Comparison of ENCODE assay signal across 8 mouse cellular contexts in the genomic region with DNA sequence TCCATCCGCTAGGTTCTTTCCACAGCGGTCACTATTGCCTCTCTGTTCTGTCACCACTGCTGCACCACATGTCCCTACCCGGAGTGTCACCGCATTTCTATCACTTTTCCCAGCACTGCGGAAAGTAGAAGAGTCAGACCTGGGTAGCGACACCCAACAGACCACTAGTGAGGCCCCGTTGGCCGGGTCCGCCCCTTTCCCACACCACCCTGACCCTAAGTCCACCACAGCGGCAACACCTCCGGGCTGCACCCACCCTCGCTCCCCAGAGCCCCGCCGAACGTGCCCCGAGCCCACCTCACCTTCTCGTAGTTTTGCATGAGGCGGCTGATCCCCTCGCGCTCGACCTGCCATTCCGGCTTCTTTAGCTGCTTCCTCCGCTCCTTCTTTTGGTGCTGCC. TPM values are rescaled to one million over a fixed set of nuclear protein-coding genes. Genes with fewer than 3 reads are reported as not detected.
DNase-seq lines count a peak whose midpoint lies in the region; ATAC-seq and TF ChIP-seq lines count a peak whose summit lies in the region.

No protein-coding gene starts in this region.

- peaks cover 0 to 9% of the 10 kb centered on the region in 2 experiments; a peak in 1 of 4 replicates for H3K36me3 ChIP-seq in MEL (ENCODE audit: control insufficient read depth in 1 of 2, insufficient read depth in 2 of 2, low read length in 2 of 2)
- H3K36me3 ChIP-seq in forebrain, embryonic 12.5 days (replicated peaks) = no peaks in the 10 kb centered on the region
- H3K36me3 ChIP-seq in liver, adult 2 months (ENCODE audit: control insufficient read depth, insufficient read depth, low read length) = no peaks in the 10 kb centered on the region

- peak overlapping the region; percentile 92 for H3K4me2 ChIP-seq in forebrain, embryonic 12.5 days

- peak; percentile 9 for DNase-seq in kidney, adult 11 months
- DNase-seq in kidney, postnatal 25 days = no peak
- DNase-seq in MEL (ENCODE audit: low read depth, low spot score) = no peak
- DNase-seq in liver, adult 2 months (ENCODE audit: extremely low read depth, low read depth, low spot score) = peak; percentile 8
- no peak for DNase-seq in urinary bladder, postnatal 10 days (ENCODE audit: low spot score)
- DNase-seq in kidney, adult 9 months = no peak

- H3K9ac ChIP-seq in MEL (ENCODE audit: control insufficient read depth, low read depth, low read length, poor library complexity, severe bottlenecking) = peak overlapping the region; percentile 84
- peak overlapping the region; percentile 75 for H3K9ac ChIP-seq in forebrain, embryonic 12.5 days
- peak overlapping the region; percentile 76 for H3K9ac ChIP-seq in liver, adult 2 months (ENCODE audit: low read depth, low read length)

- no peak overlapping the region for H3K27ac ChIP-seq in MEL (ENCODE audit: control insufficient read depth, low read depth, low read length)
- no peak overlapping the region for H3K27ac ChIP-seq in forebrain, embryonic 12.5 days
- no peak overlapping the region for H3K27ac ChIP-seq in liver, adult 2 months (replicated peaks; ENCODE audit: insufficient read depth, low read depth, low read length)
- no peak overlapping the region for H3K27ac ChIP-seq in olfactory bulb, adult 2 months (ENCODE audit: insufficient read depth, low read depth, low read length)

- no peaks in the 10 kb centered on the region for H3K9me3 ChIP-seq in MEL (replicated peaks; ENCODE audit: insufficient read depth, low read length)
- no peaks in the 10 kb centered on the region for H3K9me3 ChIP-seq in forebrain, embryonic 12.5 days

- TF ChIP-seq POLR2A in MEL (IDR thresholded peaks at IDR 0.05; ENCODE audit: control insufficient read depth in 1 of 2, insufficient read depth in 1 of 2, low read depth in 1 of 2, low read length in 2 of 2, poor library complexity in 1 of 2) = no peak
- no peak for TF ChIP-seq POLR2A in liver, adult 2 months (IDR thresholded peaks at IDR 0.05; ENCODE audit: extremely low read depth, insufficient read depth, low read length)
- TF ChIP-seq POLR2A in olfactory bulb, adult 2 months (IDR thresholded peaks at IDR 0.05; ENCODE audit: insufficient read depth, low read depth, low read length) = no peak

- H3K4me3 ChIP-seq in MEL (ENCODE audit: control insufficient read depth in 1 of 2, insufficient read depth in 1 of 2, low read depth in 2 of 2, low read length in 2 of 2) = peak overlapping the region; percentile 77 to 83
- peak overlapping the region; percentile 78 for H3K4me3 ChIP-seq in forebrain, embryonic 12.5 days (replicated peaks)
- peak overlapping the region; percentile 84 for H3K4me3 ChIP-seq in liver, adult 2 months (ENCODE audit: insufficient read depth, low read depth, low read length)
- peak overlapping the region; percentile 82 for H3K4me3 ChIP-seq in olfactory bulb, adult 2 months (ENCODE audit: insufficient read depth, low read depth, low read length)

- H3K4me1 ChIP-seq in MEL (ENCODE audit: control insufficient read depth in 1 of 2, insufficient read depth in 2 of 2, low read length in 2 of 2) = peaks cover 0 to 6% of the 10 kb centered on the region in 2 experiments; a peak in 2 of 4 replicates
- H3K4me1 ChIP-seq in forebrain, embryonic 12.5 days = peaks cover 14% of the 10 kb centered on the region
- H3K4me1 ChIP-seq in liver, adult 2 months (ENCODE audit: control insufficient read depth, insufficient read depth, low read length) = peaks cover 4% of the 10 kb centered on the region; the same call in 1 of the 2 replicates
- H3K4me1 ChIP-seq in olfactory bulb, adult 2 months (ENCODE audit: control insufficient read depth, insufficient read depth, low read length) = no peaks in the 10 kb centered on the region

- TF ChIP-seq CTCF in MEL (IDR thresholded peaks at IDR 0.05 in 2 of 3, conservative IDR thresholded peaks at IDR 0.05 in 1 of 3; ENCODE audit: control insufficient read depth in 1 of 3, insufficient read depth in 1 of 3, low read depth in 2 of 3, low read length in 3 of 3, poor library complexity in 1 of 3, severe bottlenecking in 1 of 3) = no peak
- TF ChIP-seq CTCF in liver, adult 2 months (IDR thresholded peaks at IDR 0.05; ENCODE audit: low read depth, low read length) = no peak
- no peak for TF ChIP-seq CTCF in olfactory bulb, adult 2 months (IDR thresholded peaks at IDR 0.05; ENCODE audit: insufficient read depth, low read depth, low read length)

- ATAC-seq in forebrain, embryonic 12.5 days (ENCODE audit: low FRiP score) = peak; percentile 62

- TF ChIP-seq RAD21 in MEL (IDR thresholded peaks at IDR 0.05; ENCODE audit: low read depth, low read length) = no peak

- no peaks in the 10 kb centered on the region; a peak in 1 of 4 replicates for H3K27me3 ChIP-seq in MEL (ENCODE audit: control insufficient read depth in 1 of 2, insufficient read depth in 2 of 2, low read length in 2 of 2)
- no peaks in the 10 kb centered on the region for H3K27me3 ChIP-seq in forebrain, embryonic 12.5 days
- no peaks in the 10 kb centered on the region for H3K27me3 ChIP-seq in liver, adult 2 months (ENCODE audit: control insufficient read depth, insufficient read depth, low read length)

- WGBS in forebrain, embryonic 12.5 days = 1% methylated on average over 23 of the region's 23 CpGs
- WGBS in liver, adult 2 months = under 1% methylated on average over 23 of the region's 23 CpGs
- WGBS in olfactory bulb, adult 2 months = 1% methylated on average over 23 of the region's 23 CpGs

- TF ChIP-seq EP300 in MEL (IDR thresholded peaks at IDR 0.05; ENCODE audit: low read depth in 1 of 2, low read length in 2 of 2) = no peak

- H3K79me2 ChIP-seq in MEL (ENCODE audit: control insufficient read depth, insufficient read depth, low read length, poor library complexity) = peaks cover 26% of the 10 kb centered on the region
- peaks cover 13% of the 10 kb centered on the region for H3K79me2 ChIP-seq in liver, adult 2 months (ENCODE audit: control insufficient read depth, insufficient read depth, low read length)

TF ChIP-seq in MEL, 35 proteins besides CTCF, POLR2A, EP300 and RAD21:
- TF ChIP-seq BHLHE40 (IDR thresholded peaks at IDR 0.05; ENCODE audit: borderline replicate concordance, low read depth, low read length) (no peak), JUND (IDR thresholded peaks at IDR 0.05; ENCODE audit: low read depth, low read length) (no peak), ZNF384 (IDR thresholded peaks at IDR 0.05; ENCODE audit: low read depth, low read length) (no peak), MYC (IDR thresholded peaks at IDR 0.05; ENCODE audit: low read depth, low read length) (no peak), CHD2 (IDR thresholded peaks at IDR 0.05; ENCODE audit: low read length) (no peak), POLR2AphosphoS2 (IDR thresholded peaks at IDR 0.05; ENCODE audit: low read length) (no peak), MAZ (IDR thresholded peaks at IDR 0.05; ENCODE audit: low read depth, low read length) (no peak), MEF2A (IDR thresholded peaks at IDR 0.05; ENCODE audit: extremely low read depth, insufficient replicate concordance, low read depth, low read length, poor library complexity, severe bottlenecking) (no peak), CHD1 (IDR thresholded peaks at IDR 0.05; ENCODE audit: low read depth, low read length) (no peak)

RNA-seq across cellular contexts. Expression of gene Ddx10, which starts 0.3 kb away (rescaled TPM):
- 43.6 and 45.1 TPM in 2 replicates for total RNA-seq in MEL (2012; rRNA removed)
- polyA plus RNA-seq in MEL (2012; ENCODE audit: insufficient read depth in 1 of 2, insufficient read length in 2 of 2, low read depth in 1 of 2, low replicate concordance in 2 of 2, missing spikeins in 1 of 2) = 10 to 100 TPM; 46.5 to 48.4 TPM
- polyA plus RNA-seq in forebrain, embryonic 12.5 days (2016; fragmentation: Nextera tagmentation; extraction: Ambion mirVana) = 26.6 and 27.1 TPM in 2 replicates
- 6.3 and 7.8 TPM in 2 replicates for total RNA-seq in liver, adult 2 months (2014; rRNA removed)
- 0.87 and 1.0 TPM in 2 replicates for polyA plus RNA-seq in liver, adult 2 months (2012; rRNA removed)
- polyA plus RNA-seq in olfactory bulb, adult 2 months (2012; ENCODE audit: insufficient read depth, insufficient read length, low replicate concordance, missing spikeins) = 97.4 TPM in 1 of 2 replicates, not detected in the other

RNA-seq across cellular contexts. Expression of gene Exph5, which starts 54.0 kb away (rescaled TPM):
- total RNA-seq in MEL (2012; rRNA removed) = not detected in 2 replicates
- not detected for polyA plus RNA-seq in MEL (2012; ENCODE audit: insufficient read depth in 1 of 2, insufficient read length in 2 of 2, low read depth in 1 of 2, low replicate concordance in 2 of 2, missing spikeins in 1 of 2)
- 0.29 and 0.36 TPM in 2 replicates for polyA plus RNA-seq in forebrain, embryonic 12.5 days (2016; fragmentation: Nextera tagmentation; extraction: Ambion mirVana)
- 11.9 and 12.6 TPM in 2 replicates for total RNA-seq in liver, adult 2 months (2014; rRNA removed)
- 1.9 and 2.7 TPM in 2 replicates for polyA plus RNA-seq in liver, adult 2 months (2012; rRNA removed)
- not detected in 2 replicates for polyA plus RNA-seq in olfactory bulb, adult 2 months (2012; ENCODE audit: insufficient read depth, insufficient read length, low replicate concordance, missing spikeins)

Comparison
In these comparisons a context has a peak if more than half of its experiments do, and no peak if none do; other contexts are left out.
1. DNase-seq: peak in kidney, adult 11 months (single experiment) and liver, adult 2 months (single experiment); none in kidney, postnatal 25 days (0 of 2), MEL (single experiment), urinary bladder, postnatal 10 days (single experiment) and kidney, adult 9 months (single experiment).
2. Peak in every context shown above with its lines, with median percentiles within 50 percentile points of each other: H3K4me3 ChIP-seq and H3K9ac ChIP-seq.